Mouse (Mus musculus): Measurements from ENCODE around the gene Slc4a10.
"Not testable (repeated sequence)": the region's sequence is repeated elsewhere in the genome, so short reads cannot be mapped to it uniquely, and the experiment has no call there.

Slc4a10 gene

GRCm38 (mm10) chr2:62046421-62046845 is at the start of gene Slc4a10:
TSS of gene Slc4a10 (plus strand) at chr2:62046462.
- peak; percentile 22 for DNase-seq (ENCODE audit: low read depth, low spot score)

GRCm38 (mm10) chr2:62001251-62001650 is 45.0 kb upstream of the Slc4a10 start:
- not testable (repeated sequence) for DNase-seq (ENCODE audit: low read depth, low spot score)

GRCm38 (mm10) chr2:62018209-62018608 is 28.1 kb upstream of the Slc4a10 start:
- DNase-seq (ENCODE audit: low read depth, low spot score) = no peak

GRCm38 (mm10) chr2:62046861-62047503 is 720 bp downstream of the Slc4a10 start:
- peak; percentile 24 for DNase-seq (ENCODE audit: low read depth, low spot score)

- peak; percentile 75 for DNase-seq (ENCODE audit: low read depth, low spot score)
These were observed 1.3 kb downstream of the Slc4a10 start for GRCm38 (mm10) chr2:62047504-62048005.

- peak; percentile 3 for DNase-seq (ENCODE audit: low read depth, low spot score)
These were observed 1.9 kb downstream of the Slc4a10 start for GRCm38 (mm10) chr2:62048116-62048515.

- DNase-seq (ENCODE audit: low read depth, low spot score) = no peak
These were observed 30.2 kb downstream of the Slc4a10 start for GRCm38 (mm10) chr2:62076512-62076911.

- no peak for DNase-seq (ENCODE audit: low read depth, low spot score)
These were observed 41.3 kb downstream of the Slc4a10 start for GRCm38 (mm10) chr2:62087566-62087965.

- no peak for DNase-seq (ENCODE audit: low read depth, low spot score)
These were observed 42.5 kb downstream of the Slc4a10 start for GRCm38 (mm10) chr2:62088715-62089114.

GRCm38 (mm10) chr2:62089208-62089607 is 42.9 kb downstream of the Slc4a10 start:
- no peak for DNase-seq (ENCODE audit: low read depth, low spot score)

- no peak for DNase-seq (ENCODE audit: low read depth, low spot score)
These were observed 54.3 kb downstream of the Slc4a10 start for GRCm38 (mm10) chr2:62100526-62100925.

GRCm38 (mm10) chr2:62115346-62115745 is 69.1 kb downstream of the Slc4a10 start:
- no peak for DNase-seq (ENCODE audit: low read depth, low spot score)

- DNase-seq (ENCODE audit: low read depth, low spot score) = no peak
These were observed 83.7 kb downstream of the Slc4a10 start for GRCm38 (mm10) chr2:62129975-62130374.

- DNase-seq (ENCODE audit: low read depth, low spot score) = no peak
These were observed 88.6 kb downstream of the Slc4a10 start for GRCm38 (mm10) chr2:62134911-62135310.

- no peak for DNase-seq (ENCODE audit: low read depth, low spot score)
These were observed 101.4 kb downstream of the Slc4a10 start for GRCm38 (mm10) chr2:62147636-62148035.

- no peak for DNase-seq (ENCODE audit: low read depth, low spot score)
These were observed 103.2 kb downstream of the Slc4a10 start for GRCm38 (mm10) chr2:62149421-62149820.

- no peak for DNase-seq (ENCODE audit: low read depth, low spot score)
These were observed 104.6 kb downstream of the Slc4a10 start for GRCm38 (mm10) chr2:62150830-62151229.

- DNase-seq (ENCODE audit: low read depth, low spot score) = no peak
These were observed 163.8 kb downstream of the Slc4a10 start for GRCm38 (mm10) chr2:62210109-62210508.

GRCm38 (mm10) chr2:62211106-62211505 is 164.8 kb downstream of the Slc4a10 start:
- DNase-seq (ENCODE audit: low read depth, low spot score) = no peak

GRCm38 (mm10) chr2:62227563-62227962 is 181.3 kb downstream of the Slc4a10 start:
- no peak for DNase-seq (ENCODE audit: low read depth, low spot score)

- DNase-seq (ENCODE audit: low read depth, low spot score) = no peak
These were observed 185.0 kb downstream of the Slc4a10 start for GRCm38 (mm10) chr2:62231271-62231670.

GRCm38 (mm10) chr2:62244167-62244566 is 197.9 kb downstream of the Slc4a10 start:
- DNase-seq (ENCODE audit: low read depth, low spot score) = no peak

GRCm38 (mm10) chr2:62268467-62268866 is 222.2 kb downstream of the Slc4a10 start:
- no peak for DNase-seq (ENCODE audit: low read depth, low spot score)

GRCm38 (mm10) chr2:62271840-62272239 is 225.6 kb downstream of the Slc4a10 start:
- no peak for DNase-seq (ENCODE audit: low read depth, low spot score)
